Mouse (Mus musculus) hematopoietic stem cell, adult 5-6 weeks (primary cell): ENCODE measurements around the gene Prune2. TPM values are rescaled to one million over a fixed set of nuclear protein-coding genes. Genes with fewer than 3 reads are reported as not detected.

ENCODE experiments used
- ATAC-seq, 2 experiments: fragments of 125-278 bp in 1 of 2; replicated peaks in 1 of 2; 2 replicates each; pipeline ENCODE4 v1.8.0; 2016 to 2017; ENCODE audit warnings: inconsistent platforms in 2 of 2, mild to moderate bottlenecking in 2 of 2, moderate number of reproducible peaks in 2 of 2, low read depth in 1 of 2, moderate TSS enrichment in 1 of 2; ENCODE audit not compliant: low FRiP score in 2 of 2, poor library complexity in 2 of 2, severe bottlenecking in 2 of 2, insufficient read depth in 1 of 2, low TSS enrichment in 1 of 2
- total RNA-seq: library from RNA; stranded (forward); fragments of 172-1452, 232-1000 nt; gene quantifications from 2 replicates; pipeline ENCODE4 v1.2.3, GENCODE M21; 2017

Prune2 gene
- total RNA-seq, 1 experiment from 2014 or later: 7.0 TPM

DNA sequence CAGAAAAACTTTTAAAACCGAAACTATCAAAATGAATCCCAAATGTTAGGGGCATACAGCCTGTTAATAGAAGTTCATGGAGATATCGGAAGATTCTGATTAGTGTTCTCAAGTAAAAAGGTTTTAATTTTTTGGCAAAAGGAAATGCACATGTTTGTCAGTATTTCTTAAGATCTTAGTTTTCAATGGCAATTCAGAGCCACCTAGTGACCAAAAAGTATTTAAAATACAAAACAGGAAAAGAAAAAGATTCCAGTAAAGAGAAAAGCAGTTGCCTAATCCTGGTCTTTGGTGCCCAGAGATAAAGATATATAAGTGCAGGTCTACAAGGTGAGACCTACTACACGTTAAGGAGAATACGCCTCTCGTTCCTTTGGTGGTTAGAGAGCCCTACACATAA lies 115.3 kb downstream of the Prune2 start:
- no peak for ATAC-seq

- no peak for ATAC-seq
Observed at GRCm38 (mm10) chr19:17072245-17072644, 116.3 kb downstream of the Prune2 start.

GRCm38 (mm10) chr19:17078643-17079316 lies 122.9 kb downstream of the Prune2 start:
- no peak for ATAC-seq

DNA sequence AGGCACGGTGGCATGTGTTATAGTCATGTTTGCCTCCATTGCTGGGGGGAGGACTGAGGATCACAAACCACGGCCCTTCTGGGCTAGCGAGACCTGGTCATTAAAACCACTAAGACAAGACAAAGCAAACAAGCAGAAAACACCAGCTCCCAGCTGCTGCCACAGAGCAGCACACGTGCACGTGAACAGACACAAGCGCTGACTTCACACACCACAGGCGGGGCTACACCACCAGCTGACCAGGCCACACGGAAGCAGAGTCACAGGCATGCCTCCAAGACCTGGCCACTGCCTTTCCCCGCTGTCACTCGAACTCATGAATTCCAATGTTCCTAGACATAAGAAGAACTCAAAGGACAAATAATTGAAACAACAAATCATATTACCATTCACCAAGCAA lies 125.5 kb downstream of the Prune2 start:
- no peak for ATAC-seq

DNA sequence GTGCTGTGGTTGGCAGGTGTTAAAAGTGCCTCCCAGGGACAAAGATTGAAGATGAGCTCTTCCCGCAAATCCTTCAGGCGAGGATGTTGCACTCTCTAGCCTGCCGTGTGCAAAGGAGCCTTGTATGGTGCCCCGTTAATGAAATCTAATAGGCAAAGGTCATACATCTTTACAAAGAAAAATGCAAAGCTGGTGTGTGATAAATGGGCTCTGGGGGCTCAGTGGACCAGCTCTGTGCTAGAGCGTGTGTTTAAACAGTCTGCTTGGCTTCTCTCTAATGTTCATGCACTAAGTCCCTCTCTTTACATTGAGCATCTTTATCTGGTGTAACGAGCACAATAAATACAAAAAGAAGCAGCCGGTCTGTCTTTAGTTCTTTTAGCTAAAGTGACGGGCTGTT lies 138.1 kb downstream of the Prune2 start:
- no peak for ATAC-seq

- ATAC-seq: no peak
Observed at GRCm38 (mm10) chr19:17096338-17096737, 140.4 kb downstream of the Prune2 start.

GRCm38 (mm10) chr19:17097210-17097609 lies 141.3 kb downstream of the Prune2 start:
- no peak for ATAC-seq

- ATAC-seq: no peak
Observed at GRCm38 (mm10) chr19:17108782-17109181, 152.9 kb downstream of the Prune2 start.

DNA sequence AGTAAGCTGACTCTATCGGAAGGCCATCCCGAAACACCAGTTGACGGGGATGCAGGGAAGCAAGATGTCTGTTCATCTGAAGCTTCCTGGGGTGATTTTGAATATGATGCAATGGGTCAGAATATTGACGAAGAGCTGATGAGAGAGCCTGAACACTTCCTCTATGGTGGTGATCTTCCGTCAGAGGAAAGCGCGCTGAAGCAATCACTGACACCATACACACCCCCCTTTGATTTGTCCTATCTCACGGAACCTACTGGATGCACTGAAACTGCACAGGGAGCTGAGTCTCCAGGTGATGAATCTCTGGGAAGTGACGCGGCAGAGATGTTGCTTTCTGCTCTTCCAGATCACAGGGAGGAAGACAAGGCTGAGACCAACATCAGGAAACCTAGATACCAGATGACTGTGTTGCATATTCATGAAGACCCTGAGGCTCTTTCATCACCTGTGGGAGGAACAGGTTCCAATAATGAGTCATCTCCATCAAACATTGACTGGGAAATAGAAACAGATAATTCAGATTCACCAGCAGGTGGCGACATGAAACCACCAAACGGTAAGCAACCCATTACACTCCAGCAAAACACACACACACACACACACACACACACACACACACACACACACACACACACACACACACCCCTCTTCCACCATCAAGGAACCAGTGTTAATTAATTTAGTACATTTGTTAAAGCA lies 168.3 kb downstream of the Prune2 start:
- ATAC-seq: peak in 1 of 2 experiments; percentile 29; a peak in 1 of 4 replicates

- no peak for ATAC-seq
Observed at GRCm38 (mm10) chr19:17125380-17125779, 169.5 kb downstream of the Prune2 start.

GRCm38 (mm10) chr19:17130544-17130943 lies 174.6 kb downstream of the Prune2 start:
- no peak for ATAC-seq

- ATAC-seq: peak; percentile 42 to 58
Observed at GRCm38 (mm10) chr19:17136677-17137460, 181.0 kb downstream of the Prune2 start.

- ATAC-seq: no peak
Observed at GRCm38 (mm10) chr19:17137656-17138055, 181.7 kb downstream of the Prune2 start.

- no peak for ATAC-seq
Observed at GRCm38 (mm10) chr19:17138144-17138915, 182.4 kb downstream of the Prune2 start.

- ATAC-seq: no peak
Observed at GRCm38 (mm10) chr19:17140016-17140914, 184.3 kb downstream of the Prune2 start.

GRCm38 (mm10) chr19:17143245-17143644 lies 187.3 kb downstream of the Prune2 start:
- no peak for ATAC-seq

- ATAC-seq: no peak
Observed at GRCm38 (mm10) chr19:17144205-17144604, 188.3 kb downstream of the Prune2 start.
